Mouse (Mus musculus): Measurements from ENCODE around the gene Mafg. TPM values are rescaled to one million over a fixed set of nuclear protein-coding genes. Genes with fewer than 3 reads are reported as not detected.

The Mafg gene
- total and polyA plus RNA-seq, 3 experiments: 17.0 to 63.7 (median 29.3) TPM

DNA sequence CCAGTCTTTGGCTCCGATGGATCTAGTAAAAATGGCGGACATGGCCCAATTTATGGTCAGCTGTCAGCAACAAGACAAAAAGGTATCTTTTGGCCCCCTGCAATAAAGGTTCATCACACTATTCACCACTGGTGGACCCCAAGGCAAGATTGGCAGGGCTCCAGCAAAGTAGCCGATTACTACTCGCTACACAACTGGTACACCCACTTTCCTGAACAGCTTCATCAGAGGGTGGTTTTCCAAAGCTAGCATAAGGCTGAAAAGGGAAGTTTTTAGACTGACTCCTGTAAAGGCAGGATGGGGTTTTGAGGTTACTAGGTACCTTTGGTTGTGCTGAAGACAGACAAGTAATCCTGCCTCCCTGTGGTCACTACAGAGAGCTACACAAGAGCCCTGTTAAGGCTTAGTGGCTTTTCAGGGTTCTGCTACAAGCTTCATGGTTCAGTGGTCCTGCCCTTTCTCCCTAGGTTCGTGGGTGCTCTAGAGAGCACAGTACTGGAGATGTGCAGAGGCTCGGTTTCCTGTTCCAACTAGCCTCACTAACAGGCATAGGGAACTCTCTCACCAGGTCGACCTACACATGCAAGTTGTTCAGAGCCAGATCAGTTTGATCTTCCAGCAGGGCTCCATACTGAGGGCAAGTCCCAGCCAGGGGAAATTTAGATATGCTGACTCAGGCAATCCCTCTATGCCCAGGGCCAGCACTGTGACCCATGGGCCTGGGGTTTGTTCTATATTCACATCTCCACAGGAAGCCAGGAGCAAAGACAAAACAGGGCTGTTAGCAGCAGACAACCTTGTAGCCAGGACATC is 56.0 kb downstream of the Mafg start:
- dilution Hi-C loops (cut with MboI; ENCODE audit: extremely low pct_ligation_motif_present, extremely low pct_unique_long_range_greater_than_20kb, low sequenced_read_pairs) (no loop called here), in situ Hi-C loops (cut with MboI; ENCODE audit: low pct_ligation_motif_present, low pct_unique_long_range_greater_than_20kb, low sequenced_read_pairs) (no loop called here)
- H3K9me3 ChIP-seq (replicated peaks; ENCODE audit: low read length): no peaks in the 10 kb centered on the region
- no peaks in the 10 kb centered on the region for H3K27me3 ChIP-seq (replicated peaks)
- H3K4me2 ChIP-seq (ENCODE audit: insufficient read depth, low read depth, poor library complexity, severe bottlenecking): no peak overlapping the region
- no peak overlapping the region for H3K4me3 ChIP-seq (replicated peaks in 1 of 3; ENCODE audit: low read depth in 2 of 3, low read length in 2 of 3, poor library complexity in 1 of 3)
- DNase-seq (ENCODE audit: extremely low read depth): peak; percentile 68
- peaks cover 11 to 62% of the 10 kb centered on the region in 2 experiments for H3K4me1 ChIP-seq (ENCODE audit: control insufficient read depth in 1 of 2, insufficient read depth in 2 of 2)
- no peak overlapping the region for H3K9ac ChIP-seq (ENCODE audit: insufficient read depth, low read depth)
- no peak overlapping the region for H3K27ac ChIP-seq (ENCODE audit: insufficient read depth, low read depth)
- peaks cover 32 to 46% of the 10 kb centered on the region in 2 experiments for H3K36me3 ChIP-seq (replicated peaks in 1 of 2; ENCODE audit: control insufficient read depth in 1 of 2, insufficient read depth in 1 of 2, low read length in 1 of 2)
- TF ChIP-seq ZNF384 (IDR thresholded peaks at IDR 0.05; ENCODE audit: low read depth, low read length) (no peak), GABPA (IDR thresholded peaks at IDR 0.05; ENCODE audit: insufficient replicate concordance, low read depth, low read length) (no peak), E2F4 (IDR thresholded peaks at IDR 0.05; ENCODE audit: insufficient replicate concordance, low read depth, low read length) (no peak), POLR2AphosphoS2 (IDR thresholded peaks at IDR 0.05; ENCODE audit: low read depth, low read length) (peak; percentile 39), ZC3H11A (IDR thresholded peaks at IDR 0.05; ENCODE audit: low read depth, low read length) (no peak), USF2 (conservative IDR thresholded peaks at IDR 0.05; ENCODE audit: low read depth, low read length) (no peak), JUN (IDR thresholded peaks at IDR 0.05; ENCODE audit: insufficient read depth, low read depth, low read length) (no peak), ETS1 (conservative IDR thresholded peaks at IDR 0.05; ENCODE audit: low read depth, low read length) (no peak), MYC (IDR thresholded peaks at IDR 0.05; ENCODE audit: low read depth, low read length) (no peak), ELF1 (IDR thresholded peaks at IDR 0.05; ENCODE audit: low read depth, low read length) (no peak), SMC3 (IDR thresholded peaks at IDR 0.05; ENCODE audit: low read depth, low read length) (peak; percentile 67), UBTF (IDR thresholded peaks at IDR 0.05; ENCODE audit: low read depth, low read length) (no peak), CHD1 (IDR thresholded peaks at IDR 0.05; ENCODE audit: low read depth, low read length) (no peak), CTCF (conservative IDR thresholded peaks at IDR 0.05 in 1 of 2, IDR thresholded peaks at IDR 0.05 in 1 of 2; ENCODE audit: low read depth in 2 of 2, low read length in 2 of 2) (peak; percentile 63 to 71), MEF2A (IDR thresholded peaks at IDR 0.05; ENCODE audit: borderline replicate concordance, low read depth, low read length) (no peak), JUND (conservative IDR thresholded peaks at IDR 0.05; ENCODE audit: low read depth, low read length) (no peak), ZKSCAN1 (IDR thresholded peaks at IDR 0.05; ENCODE audit: borderline replicate concordance, low read depth, low read length) (no peak), KAT2A (IDR thresholded peaks at IDR 0.05; ENCODE audit: insufficient replicate concordance, low read length) (no peak), MAZ (IDR thresholded peaks at IDR 0.05; ENCODE audit: low read depth, low read length) (0 out of 2 replicates have a peak, but pooled peaks have one; percentile 24), SIN3A (IDR thresholded peaks at IDR 0.05; ENCODE audit: low read length) (no peak), BHLHE40 (IDR thresholded peaks at IDR 0.05; ENCODE audit: low read depth, low read length) (no peak), MAFK (IDR thresholded peaks at IDR 0.05; ENCODE audit: insufficient replicate concordance, low read length) (peak; percentile 85; the same call in 1 of the 2 replicates), EP300 (IDR thresholded peaks at IDR 0.05; ENCODE audit: low read length) (no peak), RAD21 (IDR thresholded peaks at IDR 0.05; ENCODE audit: low read depth, low read length) (peak; percentile 28), TCF12 (IDR thresholded peaks at IDR 0.05; ENCODE audit: low read depth, low read length) (no peak), ZMIZ1 (IDR thresholded peaks at IDR 0.05; ENCODE audit: low read depth, low read length) (0 out of 2 replicates have a peak, but pooled peaks have one; percentile 6), MAX (IDR thresholded peaks at IDR 0.05; ENCODE audit: low read length) (no peak), USF1 (IDR thresholded peaks at IDR 0.05; ENCODE audit: low read depth, low read length) (no peak), HCFC1 (IDR thresholded peaks at IDR 0.05; ENCODE audit: low read depth, low read length) (no peak), POLR2A (IDR thresholded peaks at IDR 0.05; ENCODE audit: low read depth, low read length) (peak; percentile 19; the same call in 1 of the 2 replicates), MXI1 (IDR thresholded peaks at IDR 0.05; ENCODE audit: low read depth, low read length) (no peak), PAX5 (IDR thresholded peaks at IDR 0.05; ENCODE audit: low read length) (no peak), IRF4 (IDR thresholded peaks at IDR 0.05; ENCODE audit: low read depth, low read length) (no peak), TBP (conservative IDR thresholded peaks at IDR 0.05; ENCODE audit: low read depth, low read length) (no peak), NELFE (IDR thresholded peaks at IDR 0.05; ENCODE audit: low read depth, low read length) (no peak; the same call in 1 of the 2 replicates)
- H3K79me2 ChIP-seq (replicated peaks; ENCODE audit: control insufficient read depth, extremely low read depth, insufficient read depth, poor library complexity, severe bottlenecking): peaks cover 34% of the 10 kb centered on the region

Data from CH12.LX (cell line).